Mouse (Mus musculus) T-helper 2 cell (primary cell): ENCODE data around the gene B430305J03Rik.

ENCODE experiments used
- in situ Hi-C: fragments of 300-600 bp; cut with MboI, MseI; formaldehyde crosslinking; loops from one replicate; pipeline ENCODE4 v1.15.1; 2025; ENCODE audit warnings: high pct_unique_total_duplicates

Gene B430305J03Rik

DNA sequence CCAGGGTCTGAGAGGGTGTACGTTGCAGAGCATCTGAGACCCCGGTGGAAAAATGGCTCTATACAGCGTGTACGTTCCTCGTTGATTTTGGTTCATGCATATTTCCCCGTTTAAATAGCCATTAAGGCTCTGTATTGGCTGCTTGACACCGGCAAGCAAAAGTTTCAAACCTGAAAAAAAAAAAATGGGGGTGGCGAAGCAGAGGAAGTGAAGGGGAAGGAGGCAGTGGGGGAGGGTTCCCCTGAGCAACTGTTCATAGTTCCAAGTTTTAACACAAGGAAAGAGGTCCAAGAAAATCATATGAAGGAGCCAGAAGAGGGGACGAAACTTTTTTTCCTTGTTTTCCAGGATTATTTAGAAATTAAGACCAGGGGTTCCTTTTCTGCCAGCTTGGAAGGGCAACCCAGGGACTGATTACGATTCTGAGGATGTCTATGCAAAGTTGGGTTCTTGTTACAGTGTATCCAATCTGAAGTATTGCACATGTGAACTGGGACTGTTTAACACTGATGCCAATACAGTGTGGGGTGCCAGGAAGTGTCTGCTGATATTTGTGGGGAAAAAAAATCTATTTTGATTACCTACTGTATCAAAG lies at the start of gene B430305J03Rik:
TSS of gene B430305J03Rik (minus strand) at position 173 of the 595 bp plus-strand sequence.
- in situ Hi-C loops = loop anchor here (10.0 to 25.0 kb wide), 3 partner anchors 304 to 831 kb away; no protein-coding TSS in a partner anchor

DNA sequence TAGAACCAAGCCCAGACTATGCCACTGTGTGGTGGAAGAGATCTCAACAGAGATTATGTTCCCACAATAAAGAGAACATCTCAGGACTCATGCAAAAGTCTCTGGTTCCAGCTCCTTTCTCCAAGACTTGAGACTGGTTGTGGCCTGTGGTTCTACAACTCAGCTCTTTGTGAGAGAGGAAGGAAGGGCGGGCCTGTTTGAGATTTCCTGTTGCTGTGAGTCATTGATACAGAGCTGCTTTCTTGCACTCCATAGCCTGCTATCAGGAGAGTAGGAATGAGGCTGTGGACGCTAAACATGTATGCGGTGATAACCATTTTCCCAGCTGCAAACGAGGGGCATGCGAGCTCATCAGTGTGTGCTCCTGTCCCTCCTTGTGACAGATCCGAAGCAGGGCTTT lies 43.9 kb upstream of the B430305J03Rik start:
- in situ Hi-C loops = no loop called here

DNA sequence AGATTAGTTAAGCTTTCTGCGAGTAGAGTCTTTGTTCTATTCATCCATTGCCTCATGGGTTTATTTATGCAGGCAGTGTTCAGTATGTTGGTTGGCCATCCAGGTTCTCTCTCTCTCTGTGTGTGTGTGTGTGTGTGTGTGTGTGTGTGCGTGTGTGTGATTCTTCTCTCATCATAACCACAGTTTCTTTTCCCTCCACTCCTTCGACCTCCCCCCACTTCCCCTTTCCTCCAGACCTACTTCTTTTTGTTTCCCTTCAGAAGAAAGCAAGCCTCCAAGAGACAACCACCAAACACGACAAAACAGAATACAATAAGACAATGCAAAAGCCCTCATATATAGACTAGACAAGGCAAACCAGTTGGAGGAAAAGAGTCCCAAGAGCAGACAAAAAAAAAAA lies 41.2 kb upstream of the B430305J03Rik start:
- in situ Hi-C loops = no loop called here

DNA sequence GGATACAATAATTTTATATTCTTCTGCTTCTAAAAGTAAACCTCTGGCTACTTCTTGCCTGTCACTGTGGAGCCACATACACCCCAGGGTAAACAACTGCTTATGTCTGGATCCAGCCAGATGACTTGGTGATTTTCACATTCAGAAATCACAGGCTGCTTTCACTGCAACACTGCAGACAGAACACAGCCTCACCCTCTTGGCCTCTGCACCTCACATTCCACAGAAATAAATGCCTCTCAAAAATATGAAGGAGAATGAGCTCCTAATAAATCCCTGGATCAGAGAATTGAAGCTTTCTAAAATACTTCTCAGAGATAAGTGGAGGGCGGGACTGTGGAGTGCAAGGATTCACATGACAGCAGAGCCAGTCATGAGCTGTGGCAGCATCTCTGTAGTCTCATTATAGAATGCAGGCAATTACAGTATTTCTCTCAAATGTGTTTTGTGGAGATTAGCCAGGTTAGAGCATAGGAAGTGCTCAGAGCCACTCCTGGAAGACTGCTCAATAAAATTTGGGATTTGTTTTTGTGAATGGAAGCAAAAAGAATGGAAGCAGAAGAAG lies 35.2 kb upstream of the B430305J03Rik start:
- in situ Hi-C loops = no loop called here

DNA sequence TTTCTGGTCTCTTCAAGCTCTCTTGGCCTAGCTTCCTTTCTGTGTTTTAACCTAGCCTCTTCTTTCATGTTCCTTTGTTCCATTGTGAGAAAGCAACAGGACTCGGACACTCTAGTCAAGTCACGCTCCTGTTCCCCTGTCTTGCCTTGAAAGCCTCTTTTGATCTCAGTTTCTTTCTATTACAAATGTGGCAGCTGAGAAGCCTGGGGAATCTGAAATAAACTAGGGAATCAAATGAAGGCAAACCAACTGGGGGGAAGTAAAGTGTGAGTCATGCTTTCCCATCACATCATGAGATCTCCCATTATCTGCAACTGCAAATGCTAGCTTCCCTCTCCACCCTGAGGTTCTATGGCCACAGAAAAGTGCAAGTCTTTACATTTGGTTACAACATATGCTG lies 31.0 kb upstream of the B430305J03Rik start:
- in situ Hi-C loops = no loop called here

DNA sequence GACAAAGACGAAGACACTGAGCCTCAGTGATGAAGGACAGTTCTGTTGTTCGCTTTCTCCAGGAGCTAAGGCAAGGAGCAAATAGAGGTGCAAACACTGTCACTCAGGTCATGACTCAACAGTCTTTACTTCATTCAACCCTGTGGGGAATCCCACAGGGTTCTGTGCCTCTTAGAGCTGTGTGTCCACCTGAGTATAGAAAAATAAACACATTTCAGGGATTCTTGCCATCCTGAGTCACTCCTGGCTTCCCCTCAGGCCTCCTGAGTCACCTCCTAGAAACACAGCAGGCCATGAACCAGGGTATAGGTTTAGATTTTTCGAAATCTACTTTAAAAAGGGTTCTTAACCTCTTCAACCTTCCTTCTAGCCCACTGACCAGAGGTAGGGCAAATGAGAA lies 29.6 kb upstream of the B430305J03Rik start:
- in situ Hi-C loops = no loop called here

DNA sequence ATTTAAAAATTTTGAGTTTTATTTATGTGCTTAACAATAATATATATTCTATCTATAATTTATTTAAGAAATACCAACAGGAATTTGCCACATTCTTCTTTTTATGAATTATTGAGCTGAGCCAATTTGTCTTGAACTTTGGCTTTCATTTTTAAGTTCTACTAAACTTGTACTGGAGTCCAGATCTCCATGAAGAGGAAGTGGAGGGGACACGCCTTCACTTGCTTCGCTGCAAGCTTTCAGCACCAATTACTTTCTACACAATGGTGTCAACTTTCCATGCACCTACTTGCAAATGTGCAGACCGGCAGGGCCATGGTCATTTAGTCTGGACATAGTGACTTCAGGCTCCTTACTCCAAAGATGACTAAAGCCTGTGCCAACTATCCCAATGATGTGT lies 27.8 kb upstream of the B430305J03Rik start:
- in situ Hi-C loops = no loop called here

DNA sequence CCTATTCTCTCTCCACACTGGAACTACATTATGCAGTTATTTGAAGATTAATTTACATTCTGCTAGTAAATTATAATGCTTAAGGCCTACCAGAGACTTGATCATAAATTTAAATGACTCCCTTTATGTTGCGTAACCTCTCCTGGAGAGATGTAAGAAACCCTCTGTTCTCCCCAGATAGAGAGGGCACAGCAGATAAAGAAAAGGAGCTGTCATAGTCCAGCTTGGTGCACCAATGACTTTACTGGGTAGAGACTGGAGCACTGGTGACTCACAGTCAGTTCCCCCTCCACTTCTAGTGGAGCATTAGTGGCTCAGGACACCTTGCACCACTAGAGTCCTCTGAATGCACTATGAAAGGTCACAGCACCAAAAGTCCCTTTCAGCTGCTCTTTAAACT lies 27.1 kb upstream of the B430305J03Rik start:
- in situ Hi-C loops = no loop called here

DNA sequence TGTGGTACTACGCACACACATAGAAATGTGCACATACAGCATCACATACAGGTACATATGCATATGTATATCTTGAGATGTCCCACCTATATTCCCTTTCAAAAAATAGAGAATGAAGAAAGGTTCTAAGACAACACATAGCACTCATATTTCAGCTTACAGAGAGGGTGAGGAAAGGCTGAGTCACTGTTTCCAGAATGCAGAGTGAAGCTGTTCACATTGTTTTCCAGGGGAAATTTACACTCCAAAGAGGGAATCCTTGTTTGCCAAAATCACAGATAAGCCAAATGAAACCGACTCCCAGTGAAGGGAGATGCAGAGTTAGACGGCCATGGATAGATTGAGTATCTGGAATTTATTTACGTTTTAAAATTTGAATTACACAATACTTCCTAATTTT lies 25.8 kb upstream of the B430305J03Rik start:
- in situ Hi-C loops = no loop called here

DNA sequence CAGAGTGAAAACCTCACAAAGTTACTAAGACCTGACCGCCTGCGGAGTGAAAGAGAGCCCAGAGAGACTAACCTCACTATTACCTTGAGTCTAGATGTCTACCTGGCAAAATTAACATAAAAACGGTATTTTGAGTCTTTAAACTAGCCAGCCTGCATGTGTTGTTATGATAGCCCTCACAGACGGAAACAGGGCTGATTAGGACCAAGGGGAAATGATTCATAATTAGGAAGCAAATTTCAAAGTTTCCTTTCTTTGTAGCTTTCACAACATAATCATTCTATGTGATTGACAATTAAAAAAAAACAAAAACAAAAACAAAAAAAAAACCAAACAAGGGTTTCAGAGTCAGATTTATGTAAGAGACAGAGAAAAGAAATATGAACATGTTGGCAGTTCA lies 20.6 kb upstream of the B430305J03Rik start:
- in situ Hi-C loops = no loop called here

DNA sequence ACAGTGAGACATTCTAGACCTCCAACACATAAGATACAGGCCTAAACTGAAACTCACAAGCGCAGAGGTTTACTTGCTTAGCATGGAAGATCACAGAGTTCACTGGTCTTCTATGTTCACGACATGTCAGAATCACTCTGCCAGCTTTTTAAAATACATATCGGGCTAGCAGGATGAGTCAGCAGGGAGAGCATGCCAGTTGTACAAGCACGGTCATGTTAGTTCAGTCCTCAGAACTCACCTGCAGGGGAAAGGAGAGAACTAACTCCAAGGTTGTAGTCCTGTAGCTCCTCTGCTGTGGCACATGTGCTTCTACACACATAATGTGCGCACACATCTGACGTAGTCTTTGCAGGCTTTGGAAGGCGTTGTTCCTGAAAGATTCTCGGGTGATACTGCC lies 10.2 kb upstream of the B430305J03Rik start:
- in situ Hi-C loops = no loop called here

DNA sequence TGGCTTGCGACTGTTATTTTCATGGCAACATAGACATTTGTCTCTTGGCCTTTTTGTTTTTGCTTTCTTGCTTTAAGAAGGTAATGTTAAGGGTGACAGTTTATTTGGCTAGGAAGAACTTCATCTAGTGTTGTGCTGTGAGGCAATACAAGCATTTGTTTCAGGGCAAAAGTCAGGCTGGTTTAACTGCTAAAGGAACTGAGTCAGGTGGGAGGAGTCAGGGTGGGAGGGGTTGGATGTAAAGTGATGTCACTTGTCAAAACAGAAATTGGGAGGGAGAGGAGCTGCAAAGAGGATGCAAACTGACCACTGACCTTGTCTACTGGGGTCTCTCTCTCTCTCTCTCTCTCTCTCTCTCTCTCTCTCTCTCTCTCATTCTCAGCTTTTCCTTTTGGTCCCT lies 2.7 kb upstream of the B430305J03Rik start:
- in situ Hi-C loops = loop anchor here (10.0 to 25.0 kb wide), 3 partner anchors 306 to 834 kb away; no protein-coding TSS in a partner anchor

DNA sequence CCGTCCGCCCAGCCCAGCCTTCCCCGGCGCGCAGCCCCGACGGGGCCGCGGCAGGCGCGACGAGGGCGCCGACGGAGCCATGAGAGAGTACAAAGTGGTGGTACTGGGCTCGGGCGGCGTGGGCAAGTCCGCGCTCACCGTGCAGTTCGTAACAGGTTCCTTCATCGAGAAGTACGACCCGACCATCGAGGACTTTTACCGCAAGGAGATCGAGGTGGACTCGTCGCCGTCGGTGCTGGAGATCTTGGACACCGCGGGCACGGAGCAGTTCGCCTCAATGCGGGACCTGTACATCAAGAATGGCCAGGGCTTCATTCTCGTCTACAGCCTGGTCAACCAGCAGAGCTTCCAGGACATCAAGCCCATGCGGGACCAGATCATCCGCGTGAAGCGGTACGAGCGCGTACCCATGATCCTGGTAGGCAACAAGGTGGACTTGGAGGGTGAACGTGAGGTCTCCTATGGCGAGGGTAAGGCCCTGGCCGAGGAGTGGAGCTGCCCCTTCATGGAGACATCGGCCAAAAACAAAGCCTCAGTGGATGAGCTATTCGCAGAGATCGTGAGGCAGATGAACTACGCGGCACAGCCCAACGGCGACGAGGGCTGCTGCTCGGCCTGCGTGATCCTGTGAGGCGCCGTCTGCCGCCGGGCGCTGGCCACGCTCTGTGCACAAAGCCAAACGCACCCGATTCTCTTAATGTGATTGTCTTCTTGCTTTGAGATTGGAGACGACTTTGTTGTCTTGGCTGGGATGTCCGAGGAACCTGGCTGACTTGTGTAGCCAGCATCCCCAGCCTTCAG lies 573 bp downstream of the B430305J03Rik start:
- in situ Hi-C loops = loop anchor here (10.0 to 25.0 kb wide), 3 partner anchors 303 to 830 kb away; no protein-coding TSS in a partner anchor

DNA sequence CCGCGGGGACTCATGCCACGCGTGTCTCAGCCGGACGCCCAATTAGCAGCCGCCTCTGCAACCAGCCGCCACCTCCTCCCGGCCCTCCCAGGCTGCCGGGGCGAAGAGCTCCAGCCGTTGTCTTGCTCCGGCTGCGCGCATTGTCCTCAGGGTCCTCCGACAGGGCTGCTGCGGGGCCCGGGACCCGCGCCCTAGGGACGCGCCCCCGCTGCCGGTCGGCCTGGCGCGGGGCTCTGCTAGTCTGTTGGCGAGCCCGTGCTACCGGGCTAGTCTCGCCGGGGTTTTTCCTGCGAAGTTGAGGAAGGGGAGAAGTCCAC lies 1.1 kb downstream of the B430305J03Rik start:
- in situ Hi-C loops = loop anchor here (10.0 to 25.0 kb wide), 3 partner anchors 302 to 830 kb away; no protein-coding TSS in a partner anchor

DNA sequence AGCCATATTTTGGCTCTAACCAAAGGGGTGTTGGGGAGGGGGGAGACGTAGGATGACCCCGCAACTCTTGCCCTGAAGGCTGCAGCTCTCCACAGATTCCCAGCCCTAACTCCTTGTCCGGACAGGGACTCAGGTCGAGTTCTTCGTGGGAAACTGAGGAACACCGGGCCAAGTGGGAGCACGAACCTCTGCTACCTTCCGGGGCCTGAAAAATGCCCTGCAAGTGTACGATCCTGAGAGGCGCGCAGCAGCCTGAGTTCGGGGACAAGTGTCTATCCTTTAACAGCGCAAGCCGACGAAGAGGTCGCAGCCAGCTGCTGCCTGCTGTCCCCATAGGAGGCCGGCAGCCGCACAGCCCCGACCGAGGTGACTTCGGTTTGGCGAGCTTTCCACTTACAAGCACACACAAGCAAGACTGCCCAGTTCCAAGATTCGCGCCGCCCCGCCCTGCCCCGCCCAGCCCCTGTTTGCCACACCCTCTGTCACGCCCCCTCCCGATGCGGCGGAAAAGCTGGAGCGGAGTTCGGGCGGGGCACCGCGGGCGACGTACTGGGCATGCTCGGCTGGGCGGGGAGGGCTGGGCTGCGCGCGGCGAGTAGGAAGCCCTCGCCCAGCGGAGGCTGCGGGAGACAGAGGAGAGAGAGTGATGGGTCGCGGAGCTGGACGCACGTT lies 1.6 kb downstream of the B430305J03Rik start:
- in situ Hi-C loops = loop anchor here (10.0 to 25.0 kb wide), 3 partner anchors 302 to 829 kb away; no protein-coding TSS in a partner anchor

DNA sequence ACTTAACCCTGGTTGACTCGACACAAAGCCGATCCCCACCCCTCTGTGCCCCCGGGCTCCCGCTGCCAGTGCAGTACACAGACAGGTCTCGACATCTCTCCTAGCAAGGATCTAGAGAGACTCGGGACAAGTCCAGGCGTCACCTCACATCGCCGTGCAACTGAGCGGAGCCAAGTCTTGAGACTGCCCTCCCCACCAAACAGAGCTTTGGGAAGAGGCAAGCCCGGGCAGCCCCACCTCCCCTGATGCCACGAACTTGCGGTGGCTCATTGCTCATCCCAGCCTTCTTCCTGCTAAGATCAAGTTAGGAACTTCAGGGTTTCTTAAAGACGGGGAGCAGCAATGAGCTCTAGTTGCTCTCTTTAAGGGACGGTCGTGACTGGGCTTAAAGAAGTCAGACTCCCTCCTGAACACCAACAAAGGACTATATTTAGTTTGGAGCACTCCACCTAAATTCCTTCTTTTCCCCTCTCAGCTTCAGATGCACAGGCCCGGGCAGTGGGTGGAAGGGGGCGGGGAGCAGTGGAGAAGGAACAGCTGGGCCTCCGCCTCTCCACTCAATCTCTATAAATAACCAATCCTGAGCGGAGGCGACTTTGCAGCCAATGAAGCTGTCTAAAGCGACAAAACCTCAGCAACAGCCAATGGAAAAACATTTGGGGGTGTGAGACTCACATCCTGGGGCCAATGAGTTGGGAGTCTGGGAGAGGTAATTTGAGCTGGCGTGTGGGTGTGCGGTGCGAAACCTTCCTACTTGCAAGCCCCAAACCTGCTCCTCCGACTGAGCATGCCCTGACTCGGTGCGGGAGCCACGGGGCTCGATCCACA lies 2.4 kb downstream of the B430305J03Rik start:
- in situ Hi-C loops = loop anchor here (10.0 to 25.0 kb wide), 3 partner anchors 301 to 829 kb away; no protein-coding TSS in a partner anchor

DNA sequence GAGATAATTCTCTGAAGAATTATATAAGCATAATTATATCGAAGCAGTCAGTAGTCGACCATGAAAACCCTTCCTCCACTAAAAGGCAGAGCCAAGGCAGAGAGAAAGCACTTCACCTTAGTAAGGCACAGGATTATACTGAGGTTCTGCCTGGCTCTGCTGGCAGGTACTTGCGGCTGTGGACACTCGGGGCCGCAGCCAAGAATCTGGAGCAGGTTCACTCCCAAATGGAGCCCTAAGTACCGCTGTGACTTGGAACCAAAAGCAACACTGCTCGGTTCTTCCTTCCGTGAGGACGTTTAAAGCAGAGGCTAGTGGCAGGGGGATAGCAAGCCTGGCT lies 3.0 kb downstream of the B430305J03Rik start:
- in situ Hi-C loops = loop anchor here (10.0 to 25.0 kb wide), 3 partner anchors 300 to 828 kb away; no protein-coding TSS in a partner anchor

DNA sequence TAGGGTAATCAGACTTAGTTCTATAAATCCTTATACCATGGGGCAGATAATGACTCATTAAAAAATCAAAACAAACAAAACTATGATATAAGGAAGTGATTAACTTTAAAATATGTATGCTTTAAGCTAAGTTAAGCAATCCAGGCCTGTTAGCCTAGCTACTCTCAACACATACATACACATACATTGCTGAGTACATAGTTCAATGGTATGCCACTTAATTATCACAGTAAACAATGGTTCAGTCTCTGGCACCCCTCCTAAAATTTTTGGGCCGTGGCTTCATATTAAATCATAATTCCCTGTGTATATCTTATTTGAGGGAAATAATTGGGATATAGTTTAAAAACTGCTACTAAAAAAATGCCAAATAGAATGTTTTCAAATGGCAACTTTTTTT lies 4.4 kb downstream of the B430305J03Rik start, which contains the start of gene Rap2b:
TSS of gene Rap2b (plus strand) at position 301 of the 400 bp plus-strand sequence.
- in situ Hi-C loops = loop anchor here (10.0 to 25.0 kb wide), 3 partner anchors 299 to 827 kb away; no protein-coding TSS in a partner anchor

DNA sequence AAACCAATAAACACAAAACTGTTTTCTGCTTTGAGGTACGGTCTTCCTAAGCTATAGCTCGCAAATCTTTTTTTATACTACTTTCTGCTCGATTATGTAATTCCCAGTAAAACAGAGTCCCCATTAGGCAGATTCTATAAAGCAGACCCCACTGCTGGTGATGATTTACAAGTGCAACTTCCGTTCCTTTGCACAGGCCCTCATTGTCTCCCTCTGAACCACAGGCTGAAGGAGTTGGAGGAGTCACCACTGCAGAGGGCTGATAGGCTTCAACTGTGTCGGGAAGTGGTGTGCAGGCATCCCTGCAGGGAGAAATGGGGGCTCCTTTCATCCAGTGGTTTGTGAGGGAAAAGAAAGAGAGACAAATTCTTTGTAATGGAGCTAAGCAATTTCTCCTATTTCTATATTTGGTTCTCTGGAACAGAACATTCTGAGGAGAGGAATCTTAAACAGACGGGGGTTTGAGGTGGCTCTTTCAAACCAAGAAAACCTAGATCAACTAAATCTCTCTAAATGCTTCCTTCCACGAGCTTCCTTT lies 6.9 kb downstream of the B430305J03Rik start:
- in situ Hi-C loops = loop anchor here (25.0 kb wide), 2 partner anchors 297 to 572 kb away; no protein-coding TSS in a partner anchor

DNA sequence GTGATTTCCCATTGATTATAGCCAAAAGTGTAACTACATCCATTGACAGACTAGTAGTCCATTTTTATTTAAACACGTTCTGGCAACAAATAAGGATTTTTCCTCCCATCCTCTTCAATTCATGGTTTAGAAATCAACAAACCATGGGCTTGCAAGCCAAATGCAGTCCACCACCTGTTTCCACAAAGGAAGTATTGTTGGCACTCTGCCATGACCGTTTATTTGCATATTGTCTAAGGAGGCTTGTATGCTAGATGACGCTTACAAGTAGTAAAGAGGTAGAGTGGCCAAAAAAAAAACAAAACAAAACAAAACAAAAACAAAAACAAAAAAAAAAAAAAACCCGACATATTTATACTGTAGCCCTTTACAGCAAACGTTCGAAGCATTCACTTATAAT lies 7.6 kb downstream of the B430305J03Rik start:
- in situ Hi-C loops = loop anchor here (25.0 kb wide), 2 partner anchors 296 to 571 kb away; no protein-coding TSS in a partner anchor
